Mouse (Mus musculus) neural tube, embryonic 10.5 days (tissue): Measurements from ENCODE around the gene Bub1b.
A peak's percentile ranks its signal among the peaks of the same experiment; 100 is the strongest.
"Not testable (repeated sequence)": the region's sequence is repeated elsewhere in the genome, so short reads cannot be mapped to it uniquely, and the experiment has no call there.

ENCODE experiments used
- DNase-seq: peaks from one replicate; pipeline ENCODE4 v3.0.0-alpha.2; 2017; ENCODE audit warnings: low spot score; ENCODE audit errors: extremely low spot score

Bub1b gene

GRCm38 (mm10) chr2:118618013-118618412 lies 20.0 kb downstream of the Bub1b start:
- DNase-seq = no peak

- DNase-seq = no peak
These were observed 22.1 kb downstream of the Bub1b start for GRCm38 (mm10) chr2:118620101-118620500.

GRCm38 (mm10) chr2:118620608-118621007 lies 22.6 kb downstream of the Bub1b start:
- DNase-seq = no peak

- DNase-seq = no peak
These were observed 31.3 kb downstream of the Bub1b start for GRCm38 (mm10) chr2:118629276-118629675.

GRCm38 (mm10) chr2:118633441-118633840 lies 35.4 kb downstream of the Bub1b start:
- DNase-seq = no peak

- DNase-seq = no peak
These were observed 39.2 kb downstream of the Bub1b start for GRCm38 (mm10) chr2:118637258-118637657.

- peak; percentile 80 for DNase-seq
These were observed 40.0 kb downstream of the Bub1b start for GRCm38 (mm10) chr2:118637888-118638526.

GRCm38 (mm10) chr2:118638686-118639085 lies 40.7 kb downstream of the Bub1b start:
- no peak for DNase-seq

- no peak for DNase-seq
These were observed 43.1 kb downstream of the Bub1b start for GRCm38 (mm10) chr2:118641147-118641546.

GRCm38 (mm10) chr2:118642431-118642830 lies 44.4 kb downstream of the Bub1b start:
- no peak for DNase-seq

GRCm38 (mm10) chr2:118642942-118643341 lies 44.9 kb downstream of the Bub1b start:
- no peak for DNase-seq

- no peak for DNase-seq
These were observed 48.7 kb downstream of the Bub1b start for GRCm38 (mm10) chr2:118646665-118647064.

GRCm38 (mm10) chr2:118650697-118651096 lies 52.7 kb downstream of the Bub1b start:
- not testable (repeated sequence) for DNase-seq

- DNase-seq = no peak
These were observed 58.8 kb downstream of the Bub1b start for GRCm38 (mm10) chr2:118656688-118657281.

GRCm38 (mm10) chr2:118658457-118658856 lies 60.4 kb downstream of the Bub1b start:
- DNase-seq = no peak

GRCm38 (mm10) chr2:118659077-118659476 lies 61.1 kb downstream of the Bub1b start:
- no peak for DNase-seq

- no peak for DNase-seq
These were observed 61.5 kb downstream of the Bub1b start for GRCm38 (mm10) chr2:118659493-118659892.

- DNase-seq = peak; percentile 55
These were observed 62.0 kb downstream of the Bub1b start for GRCm38 (mm10) chr2:118659998-118660452.

- no peak for DNase-seq
These were observed 63.9 kb downstream of the Bub1b start for GRCm38 (mm10) chr2:118661891-118662290.

GRCm38 (mm10) chr2:118662902-118663803 lies 65.1 kb downstream of the Bub1b start, which contains the start of gene Pak6:
TSS of gene Pak6 (plus strand) at chr2:118663303.
- DNase-seq = no peak

- DNase-seq = no peak
These were observed 66.1 kb downstream of the Bub1b start for GRCm38 (mm10) chr2:118663804-118664766.
